Mouse (Mus musculus) olfactory bulb, adult 2 months (tissue): ENCODE results near the gene Kcnj12.

Experiments used
- CTCF ChIP-seq: fragments of 200-500 bp; IDR thresholded peaks from 2 replicates; pipeline ENCODE4 v1.5.1; 2012; ENCODE audit warnings: low read depth, mild to moderate bottlenecking, low read length, moderate library complexity; ENCODE audit not compliant: insufficient read depth
- POLR2A ChIP-seq: fragments of 200-500 bp; IDR thresholded peaks from 2 replicates; pipeline ENCODE4 v1.6.1; 2012; ENCODE audit warnings: mild to moderate bottlenecking, low read depth, low read length, moderate library complexity; ENCODE audit not compliant: insufficient read depth

DNA sequence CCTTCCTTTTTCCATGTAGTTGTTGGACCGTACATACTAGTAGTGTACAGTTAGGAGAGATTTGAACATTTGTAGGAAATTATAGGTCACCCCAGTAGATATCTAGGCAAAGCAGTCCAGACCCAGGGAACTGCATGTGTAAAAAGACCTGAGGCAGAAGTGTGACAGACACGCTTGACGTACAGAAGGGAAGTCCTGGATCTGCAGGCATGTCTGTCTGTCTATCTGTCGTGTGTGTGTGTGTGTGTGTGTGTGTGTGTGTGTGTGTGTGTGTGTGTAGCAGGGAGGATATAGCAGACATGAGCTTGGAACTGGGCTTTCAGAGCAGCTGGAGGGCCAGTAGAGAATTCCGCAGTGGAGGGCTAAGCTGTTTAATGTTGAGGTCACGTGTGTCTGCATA is 87.3 kb downstream of the Kcnj12 start:
- TF ChIP-seq POLR2A (no peak), CTCF (no peak)
